Mouse (Mus musculus): Measurements from ENCODE around the gene Mapk14.
A peak's percentile ranks its signal among the peaks of the same experiment; 100 is the strongest.
"Not testable (repeated sequence)": the region's sequence is repeated elsewhere in the genome, so short reads cannot be mapped to it uniquely, and the experiment has no call there.

Gene Mapk14

DNA sequence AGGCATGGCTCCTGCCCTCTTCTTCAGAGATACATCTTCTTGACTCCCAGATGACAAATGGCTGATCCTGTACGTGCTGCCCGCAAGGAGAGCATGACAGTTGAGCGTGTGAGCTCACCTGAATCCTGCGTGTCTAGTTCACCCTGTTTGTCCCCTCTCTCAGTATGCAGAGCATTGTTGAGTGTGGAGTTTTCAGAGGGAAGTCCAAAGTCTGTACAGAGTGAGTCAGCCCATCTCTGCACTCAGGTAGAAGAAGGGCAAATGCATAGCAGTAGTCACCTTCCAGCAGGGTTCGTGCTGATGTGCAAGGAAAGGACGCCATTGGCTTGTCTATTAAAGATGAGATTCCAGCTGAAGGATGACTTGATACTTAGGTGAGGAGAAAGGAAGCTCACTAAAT, 48.1 kb downstream of the Mapk14 start:
- DNase-seq (ENCODE audit: low read depth), result no peak

DNA sequence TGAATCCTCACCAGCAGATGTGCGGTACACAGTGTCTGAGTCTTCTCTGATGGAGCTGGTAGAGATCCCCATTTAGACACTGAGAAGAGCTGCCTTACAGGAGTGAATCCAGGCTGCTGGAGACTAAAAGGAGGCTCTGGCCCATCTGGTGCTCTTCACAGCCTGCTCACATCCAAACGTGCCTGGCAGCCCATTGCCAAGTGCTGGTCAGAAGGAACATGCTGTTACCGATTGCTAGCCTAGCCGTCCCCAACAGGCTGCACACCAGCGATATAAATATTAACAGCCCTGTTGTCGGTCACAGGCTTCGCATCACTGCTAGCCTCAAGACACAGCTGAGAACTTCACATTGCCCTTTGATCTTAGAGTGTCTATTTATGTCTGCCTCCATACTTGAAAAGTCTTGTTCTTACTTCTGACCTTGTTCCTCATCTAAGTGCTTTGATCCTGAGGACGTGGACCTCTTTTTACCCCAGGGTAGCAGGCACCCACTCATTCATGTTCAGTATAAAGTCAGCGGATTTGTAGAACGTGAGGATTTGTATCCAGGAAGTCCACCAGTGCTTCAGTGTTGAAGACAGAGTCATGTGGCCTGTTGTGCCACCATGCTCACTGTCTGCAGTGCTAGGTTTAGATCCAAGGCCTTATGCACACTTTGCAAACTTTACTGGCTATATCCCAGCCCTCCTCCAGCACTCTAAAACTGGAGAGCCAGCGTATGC, 52.2 kb downstream of the Mapk14 start:
- DNase-seq (ENCODE audit: low read depth), result no peak

- peak; percentile 63 for DNase-seq (ENCODE audit: low read depth)
Observed at GRCm38 (mm10) chr17:28743916-28744315, 52.8 kb downstream of the Mapk14 start.

- no peak for DNase-seq (ENCODE audit: low read depth)
Observed at GRCm38 (mm10) chr17:28745773-28746172, 54.6 kb downstream of the Mapk14 start.

DNA sequence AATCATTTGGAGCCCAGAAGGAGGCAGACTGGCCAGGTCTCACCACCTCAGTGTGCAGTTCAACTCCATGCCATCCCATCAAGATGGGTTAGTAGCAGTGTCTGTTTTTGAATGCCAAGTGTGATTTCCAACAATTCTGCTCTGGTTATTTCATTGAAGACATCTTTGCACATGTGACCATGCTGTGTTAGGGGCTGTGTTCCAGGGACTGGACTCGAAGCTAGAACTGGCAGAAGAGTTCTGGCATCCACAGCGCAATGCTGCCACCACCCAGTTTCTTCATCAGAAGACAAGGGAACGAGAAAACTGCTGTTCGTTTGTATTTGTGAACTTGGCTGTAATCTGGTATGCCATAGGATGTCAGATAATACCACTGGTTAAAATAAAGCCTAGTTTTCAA, 56.9 kb downstream of the Mapk14 start:
- no peak for DNase-seq (ENCODE audit: low read depth)

- DNase-seq (ENCODE audit: low read depth), result peak; percentile 98
Observed at GRCm38 (mm10) chr17:28750580-28750979, 59.5 kb downstream of the Mapk14 start.

DNA sequence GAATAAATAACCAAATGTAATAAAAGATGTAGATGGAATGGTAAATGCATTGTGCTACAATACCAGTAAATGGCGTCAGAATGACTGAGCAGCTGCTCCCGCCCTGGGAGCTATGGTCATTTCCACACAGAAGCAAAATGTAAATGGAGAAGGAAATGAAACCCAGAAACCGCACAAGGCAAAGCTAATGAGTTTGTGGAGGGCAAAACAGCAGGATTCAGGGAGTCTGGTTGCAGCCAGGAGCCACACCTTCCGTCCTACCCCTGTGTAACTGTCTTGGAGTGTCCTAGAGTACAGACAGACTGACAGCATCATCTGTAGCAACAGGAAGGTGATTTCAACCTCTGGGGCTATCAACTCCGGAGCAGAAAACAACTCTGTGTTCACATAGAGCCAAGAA, 65.3 kb downstream of the Mapk14 start:
- DNase-seq (ENCODE audit: low read depth), result no peak

DNA sequence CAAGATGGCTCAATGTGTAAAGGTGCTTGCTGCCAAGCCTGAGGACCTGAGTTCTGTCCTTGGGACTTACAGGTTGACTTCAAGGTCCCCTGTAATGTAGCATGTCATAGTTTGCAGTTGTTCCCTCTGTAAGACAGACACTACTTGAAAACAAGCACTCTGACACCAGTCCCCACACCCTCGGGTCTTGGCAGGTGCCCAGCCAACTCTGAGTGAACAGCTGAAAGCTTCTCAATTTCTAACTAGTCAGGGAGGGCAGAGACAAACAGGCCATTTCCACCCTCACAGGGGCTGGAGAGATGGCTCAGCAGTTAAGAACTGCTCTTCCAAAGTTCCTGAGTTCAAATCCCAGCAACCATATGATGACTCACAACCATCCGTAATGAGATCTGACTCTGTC, 66.3 kb downstream of the Mapk14 start:
- no peak for DNase-seq (ENCODE audit: low read depth)

- no peak for DNase-seq (ENCODE audit: low read depth)
Observed at GRCm38 (mm10) chr17:28760736-28761312, 69.7 kb downstream of the Mapk14 start.

GRCm38 (mm10) chr17:28761871-28762270, 70.7 kb downstream of the Mapk14 start:
- peak; percentile 79 for DNase-seq (ENCODE audit: low read depth)

GRCm38 (mm10) chr17:28766203-28766602, 75.1 kb downstream of the Mapk14 start:
- DNase-seq (ENCODE audit: low read depth), result peak; percentile 53

DNA sequence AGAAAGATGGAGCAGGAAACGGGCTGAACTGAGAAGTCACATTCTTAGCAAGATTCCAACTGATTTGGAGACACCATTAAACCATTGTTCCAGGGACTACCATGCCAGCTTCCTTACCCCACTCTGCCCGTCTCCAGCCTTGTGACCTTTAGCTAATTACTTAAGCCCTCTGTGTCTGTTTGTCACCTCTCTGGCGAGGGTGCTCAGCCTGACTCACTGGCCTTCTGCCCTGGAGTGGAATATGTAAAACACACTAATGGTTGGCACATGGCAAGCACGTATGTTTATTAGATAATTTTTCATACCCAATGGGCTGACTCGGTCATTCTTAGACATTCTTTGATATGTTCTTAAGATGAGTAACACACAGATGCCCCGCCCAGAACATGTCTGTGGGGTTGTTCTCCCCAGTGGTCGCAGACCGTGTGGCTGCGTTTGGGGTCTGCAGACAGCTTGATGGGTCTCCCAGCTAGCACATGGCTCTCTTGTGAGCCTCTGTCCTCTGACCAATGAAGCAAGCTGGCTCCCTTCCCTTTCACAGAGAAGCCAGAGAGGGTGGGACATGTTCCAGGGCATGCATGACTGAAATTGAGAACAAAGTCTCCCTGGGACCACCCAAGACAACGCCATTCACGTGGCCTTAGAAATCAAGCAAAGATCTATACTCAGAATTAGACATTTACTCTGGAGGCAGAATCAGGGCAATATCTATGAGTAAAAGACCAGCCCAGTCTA, 75.8 kb downstream of the Mapk14 start:
- no peak for DNase-seq (ENCODE audit: low read depth)

GRCm38 (mm10) chr17:28769121-28769874, 78.2 kb downstream of the Mapk14 start, which contains the start of gene Mapk13:
Mapk13 (plus strand) TSS chr17:28769297.
- DNase-seq (ENCODE audit: low read depth), result no peak

DNA sequence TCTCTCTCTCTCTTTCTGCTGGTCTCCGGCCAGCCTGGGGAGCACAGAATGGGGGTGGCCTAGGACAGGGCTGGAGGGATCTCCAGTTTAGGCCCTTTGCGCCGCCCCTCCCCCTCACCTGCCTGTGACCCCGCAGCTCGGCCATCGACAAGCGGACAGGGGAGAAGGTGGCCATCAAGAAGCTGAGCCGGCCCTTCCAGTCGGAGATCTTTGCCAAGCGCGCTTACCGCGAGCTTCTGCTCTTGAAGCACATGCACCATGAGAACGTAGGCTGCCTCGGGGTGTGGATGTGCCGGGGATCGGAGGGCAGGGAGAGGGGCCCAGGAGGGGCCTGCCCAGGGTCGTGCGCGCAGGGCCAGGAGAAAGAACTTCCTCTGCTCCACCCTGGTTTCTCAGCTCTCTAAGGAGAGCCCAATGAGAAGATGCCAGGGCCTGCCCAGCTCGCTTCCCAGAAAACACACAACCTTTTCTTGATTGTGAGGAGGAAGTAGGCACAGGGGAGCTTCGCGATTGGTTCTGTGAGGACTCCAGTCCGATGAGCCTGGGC, 78.8 kb downstream of the Mapk14 start:
- no peak for DNase-seq (ENCODE audit: low read depth)

GRCm38 (mm10) chr17:28771289-28771688, 80.2 kb downstream of the Mapk14 start:
- no peak for DNase-seq (ENCODE audit: low read depth)

- not testable (repeated sequence) for DNase-seq (ENCODE audit: low read depth)
Observed at GRCm38 (mm10) chr17:28774303-28774702, 83.2 kb downstream of the Mapk14 start.

- DNase-seq (ENCODE audit: low read depth), result no peak
Observed at GRCm38 (mm10) chr17:28775161-28775560, 84.0 kb downstream of the Mapk14 start.

DNA sequence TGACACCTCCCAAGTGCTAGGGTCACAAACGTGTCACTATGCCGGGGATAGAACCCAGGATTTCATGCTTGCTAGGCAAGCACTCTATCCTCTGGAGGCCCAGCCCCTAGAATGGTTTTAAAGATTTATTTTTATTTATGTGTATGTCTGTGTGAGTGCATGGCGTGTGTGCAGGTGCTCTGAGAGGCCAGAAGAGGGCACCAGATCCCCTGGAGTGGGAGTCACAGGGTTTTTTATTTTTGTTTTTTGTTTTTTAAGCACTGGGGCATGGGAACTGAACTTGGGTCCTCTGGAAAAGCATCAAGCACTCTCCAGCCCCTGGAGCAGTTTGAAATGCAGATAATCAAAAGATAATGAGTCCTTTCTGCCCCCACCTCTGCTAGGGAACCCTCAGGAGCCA, 85.7 kb downstream of the Mapk14 start:
- peak; percentile 41 for DNase-seq (ENCODE audit: low read depth)

- DNase-seq (ENCODE audit: low read depth), result no peak
Observed at GRCm38 (mm10) chr17:28777231-28778005, 86.3 kb downstream of the Mapk14 start.

DNA sequence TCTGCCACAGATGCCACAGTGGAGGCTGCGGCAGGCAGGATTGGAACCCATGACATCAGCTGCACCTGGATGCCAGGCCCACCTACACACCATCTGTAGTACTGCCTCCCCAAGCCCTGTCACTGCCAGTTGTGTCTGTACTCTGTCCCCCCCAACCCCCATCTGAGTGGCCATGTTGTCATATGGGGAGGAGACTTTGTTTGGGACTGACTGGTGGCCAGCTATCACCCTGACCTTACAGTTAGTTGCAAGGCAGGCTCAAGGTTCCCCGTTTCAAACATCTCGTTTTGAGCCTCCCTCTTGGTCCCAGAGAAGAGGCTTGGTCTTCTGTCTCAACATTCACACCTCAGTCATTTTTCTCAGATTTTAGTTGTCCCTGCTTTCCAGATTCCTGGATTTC, 88.6 kb downstream of the Mapk14 start:
- no peak for DNase-seq (ENCODE audit: low read depth)

GRCm38 (mm10) chr17:28780836-28781235, 89.7 kb downstream of the Mapk14 start:
- peak; percentile 53 for DNase-seq (ENCODE audit: low read depth)
